Mouse (Mus musculus): ENCODE data around the gene Engase. TPM values are rescaled to one million over a fixed set of nuclear protein-coding genes. Genes with fewer than 3 reads are reported as not detected.

Engase gene
- polyA plus RNA-seq, 1 experiment from 2014 or later = 12.6 TPM

GRCm38 (mm10) chr11:118459051-118459450 lies 17.6 kb upstream of the Engase start:
- DNase-seq (ENCODE audit: low spot score) (peak; percentile 65), ATAC-seq (ENCODE audit: low FRiP score, low TSS enrichment) (peak; percentile 55)
- H3K27ac ChIP-seq (replicated peaks) = peak overlapping the region; percentile 13; the same call in 1 of the 2 replicates
- H3K4me2 ChIP-seq (replicated peaks; ENCODE audit: low read depth) = no peak overlapping the region
- TF ChIP-seq CTCF (IDR thresholded peaks at IDR 0.05; ENCODE audit: low read depth) (no peak), EP300 (optimal IDR thresholded peaks at IDR 0.05) (no peak)
- H3K9me3 ChIP-seq (ENCODE audit: control insufficient read depth, low read length) = no peaks in the 10 kb centered on the region
- no peaks in the 10 kb centered on the region for H3K27me3 ChIP-seq (ENCODE audit: control insufficient read depth, insufficient read depth, low read length)
- no peaks in the 10 kb centered on the region for H3K36me3 ChIP-seq (ENCODE audit: control insufficient read depth, insufficient read depth, low read length)
- 36% methylated on average over 8 of the region's 8 CpGs for WGBS
- no peaks in the 10 kb centered on the region; the same call in 1 of the 2 replicates for H3K4me1 ChIP-seq (replicated peaks; ENCODE audit: control insufficient read depth, insufficient read depth)
- no peak overlapping the region for H3K9ac ChIP-seq (ENCODE audit: low read length)
- H3K4me3 ChIP-seq (ENCODE audit: low read depth, low read length) = no peak overlapping the region

- H3K4me3 ChIP-seq (ENCODE audit: low read depth, low read length) = no peak overlapping the region
- no peaks in the 10 kb centered on the region for H3K9me3 ChIP-seq (ENCODE audit: control insufficient read depth, low read length)
- H3K4me2 ChIP-seq (replicated peaks; ENCODE audit: low read depth) = no peak overlapping the region
- ATAC-seq (ENCODE audit: low FRiP score, low TSS enrichment) (no peak), DNase-seq (ENCODE audit: low spot score) (no peak)
- H3K4me1 ChIP-seq (replicated peaks; ENCODE audit: control insufficient read depth, insufficient read depth) = no peaks in the 10 kb centered on the region; the same call in 1 of the 2 replicates
- H3K27ac ChIP-seq (replicated peaks) = peak overlapping the region; percentile 13; the same call in 1 of the 2 replicates
- WGBS = 59% methylated on average over 3 of the region's 4 CpGs
- H3K9ac ChIP-seq (ENCODE audit: low read length) = no peak overlapping the region
- TF ChIP-seq EP300 (optimal IDR thresholded peaks at IDR 0.05) = no peak
- TF ChIP-seq CTCF (IDR thresholded peaks at IDR 0.05; ENCODE audit: low read depth) = no peak
- no peaks in the 10 kb centered on the region for H3K36me3 ChIP-seq (ENCODE audit: control insufficient read depth, insufficient read depth, low read length)
- H3K27me3 ChIP-seq (ENCODE audit: control insufficient read depth, insufficient read depth, low read length) = no peaks in the 10 kb centered on the region
Measured at GRCm38 (mm10) chr11:118459536-118459935, 17.1 kb upstream of the Engase start.

- TF ChIP-seq CTCF (IDR thresholded peaks at IDR 0.05; ENCODE audit: low read depth) (peak; percentile 76), EP300 (optimal IDR thresholded peaks at IDR 0.05) (no peak)
- ATAC-seq (ENCODE audit: low FRiP score, low TSS enrichment) (no peak), DNase-seq (ENCODE audit: low spot score) (no peak)
- no peak overlapping the region for H3K9ac ChIP-seq (ENCODE audit: low read length)
- H3K27me3 ChIP-seq (ENCODE audit: control insufficient read depth, insufficient read depth, low read length) = no peaks in the 10 kb centered on the region
- 68% methylated on average over 6 of the region's 6 CpGs for WGBS
- no peak overlapping the region for H3K4me2 ChIP-seq (replicated peaks; ENCODE audit: low read depth)
- no peak overlapping the region for H3K27ac ChIP-seq (replicated peaks)
- H3K9me3 ChIP-seq (ENCODE audit: control insufficient read depth, low read length) = no peaks in the 10 kb centered on the region
- no peak overlapping the region for H3K4me3 ChIP-seq (ENCODE audit: low read depth, low read length)
- no peaks in the 10 kb centered on the region; the same call in 1 of the 2 replicates for H3K4me1 ChIP-seq (replicated peaks; ENCODE audit: control insufficient read depth, insufficient read depth)
- H3K36me3 ChIP-seq (ENCODE audit: control insufficient read depth, insufficient read depth, low read length) = no peaks in the 10 kb centered on the region
Measured at GRCm38 (mm10) chr11:118460280-118460679, 16.3 kb upstream of the Engase start.

GRCm38 (mm10) chr11:118467441-118468035 lies 9.1 kb upstream of the Engase start:
- peak; percentile 70 for ATAC-seq (ENCODE audit: low FRiP score, low TSS enrichment)
- no peak overlapping the region for H3K4me2 ChIP-seq (replicated peaks; ENCODE audit: low read depth)

GRCm38 (mm10) chr11:118469509-118470160 lies 7.0 kb upstream of the Engase start:
- peak overlapping the region; percentile 91 for H3K27ac ChIP-seq (replicated peaks)
- WGBS = 56% methylated on average over 10 of the region's 10 CpGs

More at GRCm38 (mm10) chr11:118467441-118468035, 9.1 kb upstream of the Engase start:
- no peak overlapping the region for H3K9ac ChIP-seq (ENCODE audit: low read length)
- no peaks in the 10 kb centered on the region for H3K27me3 ChIP-seq (ENCODE audit: control insufficient read depth, insufficient read depth, low read length)
- peak overlapping the region; percentile 61 for H3K27ac ChIP-seq (replicated peaks)
- H3K4me3 ChIP-seq (ENCODE audit: low read depth, low read length) = no peak overlapping the region
- H3K4me1 ChIP-seq (replicated peaks; ENCODE audit: control insufficient read depth, insufficient read depth) = peaks cover 3% of the 10 kb centered on the region; the same call in 1 of the 2 replicates
- no peak for TF ChIP-seq EP300 (optimal IDR thresholded peaks at IDR 0.05)
- no peak for TF ChIP-seq CTCF (IDR thresholded peaks at IDR 0.05; ENCODE audit: low read depth)
- H3K36me3 ChIP-seq (ENCODE audit: control insufficient read depth, insufficient read depth, low read length) = no peaks in the 10 kb centered on the region
- no peaks in the 10 kb centered on the region for H3K9me3 ChIP-seq (ENCODE audit: control insufficient read depth, low read length)
- peak; percentile 84 for DNase-seq (ENCODE audit: low spot score)
- 57% methylated on average over 11 of the region's 11 CpGs for WGBS

More at GRCm38 (mm10) chr11:118469509-118470160, 7.0 kb upstream of the Engase start:
- DNase-seq (ENCODE audit: low spot score) = peak; percentile 53
- Histone ChIP-seq H3K4me1 (replicated peaks; ENCODE audit: control insufficient read depth, insufficient read depth) (peaks cover 3% of the 10 kb centered on the region; the same call in 1 of the 2 replicates), H3K9ac (ENCODE audit: low read length) (peak overlapping the region; percentile 38; the same call in 1 of the 2 replicates), H3K4me2 (replicated peaks; ENCODE audit: low read depth) (no peak overlapping the region), H3K9me3 (ENCODE audit: control insufficient read depth, low read length) (no peaks in the 10 kb centered on the region), H3K36me3 (ENCODE audit: control insufficient read depth, insufficient read depth, low read length) (no peaks in the 10 kb centered on the region), H3K27me3 (ENCODE audit: control insufficient read depth, insufficient read depth, low read length) (no peaks in the 10 kb centered on the region), H3K4me3 (ENCODE audit: low read depth, low read length) (no peak overlapping the region)
- ATAC-seq (ENCODE audit: low FRiP score, low TSS enrichment) = peak; percentile 50
- TF ChIP-seq EP300 (optimal IDR thresholded peaks at IDR 0.05) (no peak), CTCF (IDR thresholded peaks at IDR 0.05; ENCODE audit: low read depth) (no peak)
